ENCODE assay signal across 11 mouse cellular contexts in genomic region chr19:5807740-5808139, GRCm38 (mm10). TPM values are rescaled to one million over a fixed set of nuclear protein-coding genes. Genes with fewer than 3 reads are reported as not detected.
A peak's percentile ranks its signal among the peaks of the same experiment; 100 is the strongest.
DNase-seq lines count a peak whose midpoint lies in the region; ATAC-seq and TF ChIP-seq lines count a peak whose summit lies in the region.
"Had no signal": no experiment of that assay in that cellular context is flagged by ENCODE, and none has a peak within 500 bp of the region (broad histone marks: within the 10 kb centered on the region; RNA-seq: fewer than 3 reads in every experiment).

No protein-coding gene starts in this region.

- ATAC-seq in heart, embryonic 15.5 days (replicated peaks; ENCODE audit: insufficient number of reproducible peaks, insufficient read depth, low FRiP score, low read depth), result no peak
- no peak for ATAC-seq in lung, embryonic 14.5 days (ENCODE audit: insufficient read depth)
- ATAC-seq in embryonic facial prominence, embryonic 15.5 days (ENCODE audit: insufficient number of reproducible peaks, low FRiP score, low TSS enrichment, low read depth), result no peak
- ATAC-seq in liver, embryonic 16.5 days (ENCODE audit: low read depth), result no peak

- H3K4me1 ChIP-seq in heart, embryonic 15.5 days (replicated peaks), result peaks cover 86% of the 10 kb centered on the region
- H3K4me1 ChIP-seq in lung, embryonic 14.5 days (ENCODE audit: insufficient read depth), result peaks cover 66% of the 10 kb centered on the region
- peaks cover 77% of the 10 kb centered on the region for H3K4me1 ChIP-seq in embryonic facial prominence, embryonic 15.5 days
- H3K4me1 ChIP-seq in liver, embryonic 16.5 days (ENCODE audit: control insufficient read depth, low read depth, low read length), result peaks cover 49% of the 10 kb centered on the region

- no peaks in the 10 kb centered on the region for H3K36me3 ChIP-seq in heart, embryonic 15.5 days
- no peaks in the 10 kb centered on the region for H3K36me3 ChIP-seq in lung, embryonic 14.5 days (ENCODE audit: insufficient read depth)
- H3K36me3 ChIP-seq in embryonic facial prominence, embryonic 15.5 days, result no peaks in the 10 kb centered on the region
- no peaks in the 10 kb centered on the region for H3K36me3 ChIP-seq in liver, embryonic 16.5 days (ENCODE audit: control insufficient read depth, insufficient read depth)

- no peak for TF ChIP-seq CTCF in lung, embryonic 14.5 days (IDR thresholded peaks at IDR 0.05; ENCODE audit: low read depth)

- H3K4me2 ChIP-seq in heart, embryonic 15.5 days, result no peak overlapping the region
- no peak overlapping the region for H3K4me2 ChIP-seq in lung, embryonic 14.5 days
- H3K4me2 ChIP-seq in embryonic facial prominence, embryonic 15.5 days (replicated peaks), result no peak overlapping the region
- H3K4me2 ChIP-seq in liver, embryonic 16.5 days (ENCODE audit: low read depth, low read length), result no peak overlapping the region
- H3K4me2 ChIP-seq: midbrain, embryonic 11.5 days had no signal

- intact Hi-C loops in heart, postnatal 10 days (cut with DNase I), result no loop called here

- peak overlapping the region; percentile 99 for H3K27ac ChIP-seq in heart, embryonic 15.5 days
- H3K27ac ChIP-seq in lung, embryonic 14.5 days (ENCODE audit: low read depth), result peak overlapping the region; percentile 10; the same call in 1 of the 2 replicates
- H3K27ac ChIP-seq in embryonic facial prominence, embryonic 15.5 days (replicated peaks), result peak overlapping the region; percentile 65; the same call in 1 of the 2 replicates
- H3K27ac ChIP-seq in liver, embryonic 16.5 days (ENCODE audit: low read length), result peak overlapping the region; percentile 86

- H3K4me3 ChIP-seq in heart, embryonic 15.5 days, result no peak overlapping the region
- no peak overlapping the region for H3K4me3 ChIP-seq in lung, embryonic 14.5 days (ENCODE audit: low read depth, low read length)
- H3K4me3 ChIP-seq in embryonic facial prominence, embryonic 15.5 days (replicated peaks), result no peak overlapping the region
- H3K4me3 ChIP-seq in liver, embryonic 16.5 days (ENCODE audit: low read depth, low read length), result no peak overlapping the region

- DNase-seq in heart, postnatal 10 days, result no peak
- no peak for DNase-seq in lung, embryonic 14.5 days
- DNase-seq in lung, postnatal 4 days, result no peak
- DNase-seq in urinary bladder, postnatal 36 days (ENCODE audit: low spot score in 2 of 2), result no peak
- no peak for DNase-seq in cerebellum, adult 11 months
- DNase-seq: thymus, adult 18-20 months had no signal

- H3K27me3 ChIP-seq in heart, embryonic 15.5 days, result no peaks in the 10 kb centered on the region
- no peaks in the 10 kb centered on the region for H3K27me3 ChIP-seq in lung, embryonic 14.5 days (ENCODE audit: insufficient read depth, low read length)
- H3K27me3 ChIP-seq in embryonic facial prominence, embryonic 15.5 days, result no peaks in the 10 kb centered on the region
- H3K27me3 ChIP-seq in liver, embryonic 16.5 days (ENCODE audit: control insufficient read depth, insufficient read depth, low read depth, low read length), result no peaks in the 10 kb centered on the region
- H3K27me3 ChIP-seq: CH12.LX had no signal

- no peaks in the 10 kb centered on the region for H3K9me3 ChIP-seq in heart, embryonic 15.5 days (replicated peaks)
- no peaks in the 10 kb centered on the region for H3K9me3 ChIP-seq in lung, embryonic 14.5 days (ENCODE audit: low read depth, low read length)
- H3K9me3 ChIP-seq in embryonic facial prominence, embryonic 15.5 days (replicated peaks), result no peaks in the 10 kb centered on the region
- no peaks in the 10 kb centered on the region for H3K9me3 ChIP-seq in liver, embryonic 16.5 days (replicated peaks; ENCODE audit: control insufficient read depth, low read length)

- WGBS in heart, embryonic 15.5 days, result 71% methylated on average over 3 of the region's 3 CpGs
- 78% methylated on average over 3 of the region's 3 CpGs for WGBS in lung, embryonic 14.5 days
- 71% methylated on average over 3 of the region's 3 CpGs for WGBS in embryonic facial prominence, embryonic 15.5 days
- WGBS in liver, embryonic 16.5 days (ENCODE audit: insufficient replicate concordance), result 50% methylated on average over 3 of the region's 3 CpGs

- H3K9ac ChIP-seq in heart, embryonic 15.5 days, result no peak overlapping the region
- no peak overlapping the region for H3K9ac ChIP-seq in lung, embryonic 14.5 days
- H3K9ac ChIP-seq in embryonic facial prominence, embryonic 15.5 days, result no peak overlapping the region
- H3K9ac ChIP-seq in liver, embryonic 16.5 days (ENCODE audit: low read depth, low read length), result no peak overlapping the region

RNA-seq across cellular contexts. Expression of gene Scyl1, which starts 36.5 kb away (rescaled TPM):
- polyA plus RNA-seq in heart, embryonic 15.5 days (2015; fragmentation: Nextera tagmentation; extraction: Ambion mirVana), result 53.5 and 65.9 TPM in 2 replicates
- 10 to 100 TPM; 63.4 to 65.7 TPM for total RNA-seq in heart, postnatal 10 days (2021)
- 74.8 and 84.5 TPM in 2 replicates for polyA plus RNA-seq in lung, embryonic 14.5 days (2014; fragmentation: Nextera tagmentation; extraction: Ambion mirVana)
- polyA plus RNA-seq in embryonic facial prominence, embryonic 15.5 days (2015; fragmentation: Nextera tagmentation; extraction: Ambion mirVana), result 81.4 and 81.8 TPM in 2 replicates
- 19.3 and 21.5 TPM in 2 replicates for polyA plus RNA-seq in liver, embryonic 16.5 days (2015; fragmentation: Nextera tagmentation; extraction: Ambion mirVana)

Comparison
In these comparisons a context has a peak if more than half of its experiments do, and no peak if none do; other contexts are left out.
1. H3K27ac ChIP-seq: peak in every context shown above with its lines; median percentile 99 in heart, embryonic 15.5 days; 86 in liver, embryonic 16.5 days; 65 in embryonic facial prominence, embryonic 15.5 days; 10 in lung, embryonic 14.5 days.